Mouse (Mus musculus) ES-CJ7 (cell line): ENCODE measurements at regions not wholly inside any gene's neighbourhood (a gene's known extent, or its start where the extent isn't known, plus 50 kb on each side); places are given as distances from the start of the nearest gene placed in this dataset.

ENCODE experiments used
- DNase-seq: peaks from one replicate; pipeline ENCODE4 v3.0.0; 2011; ENCODE audit warnings: low read depth, low spot score

- DNase-seq: no peak
Observed at GRCm38 (mm10) chr16:80893761-80894160, 306.7 kb upstream of the Ncam2 start.

- no peak for DNase-seq
Observed at GRCm38 (mm10) chr16:80920711-80921279, 279.7 kb upstream of the Ncam2 start.

- no peak for DNase-seq
Observed at GRCm38 (mm10) chr16:80931017-80931416, 269.5 kb upstream of the Ncam2 start.

GRCm38 (mm10) chr16:80931477-80931876 is 269.0 kb upstream of the Ncam2 start:
- no peak for DNase-seq

GRCm38 (mm10) chr16:80935741-80936140 is 264.8 kb upstream of the Ncam2 start:
- no peak for DNase-seq

- no peak for DNase-seq
Observed at GRCm38 (mm10) chr16:80962141-80962540, 238.4 kb upstream of the Ncam2 start.

GRCm38 (mm10) chr16:80981573-80982105 is 218.9 kb upstream of the Ncam2 start:
- DNase-seq: no peak

- DNase-seq: no peak
Observed at GRCm38 (mm10) chr16:80987816-80988215, 212.7 kb upstream of the Ncam2 start.

GRCm38 (mm10) chr16:81036831-81037230 is 163.7 kb upstream of the Ncam2 start:
- peak; percentile 66 for DNase-seq

GRCm38 (mm10) chr16:81041262-81041661 is 159.2 kb upstream of the Ncam2 start:
- DNase-seq: no peak

- no peak for DNase-seq
Observed at GRCm38 (mm10) chr16:81045686-81046085, 154.8 kb upstream of the Ncam2 start.

GRCm38 (mm10) chr16:81068330-81068729 is 132.2 kb upstream of the Ncam2 start:
- DNase-seq: peak; percentile 17
